Mouse (Mus musculus) ovary, adult 2 months (tissue): ENCODE measurements around the gene Cryl1. TPM values are rescaled to one million over a fixed set of nuclear protein-coding genes. Genes with fewer than 3 reads are reported as not detected.

Source experiments
- polyA plus RNA-seq: library from polyadenylated mRNA; depleted of rRNA; stranded (reverse); fragments of >200 nt; gene quantifications from 2 replicates; pipeline ENCODE4 v1.2.3, GENCODE M21; 2012; rRNA removed

Cryl1 gene
- 52.2 and 81.6 TPM in 2 replicates for polyA plus RNA-seq

GRCm38 (mm10) chr14:57398065-57398757 is at the start of gene Cryl1:
TSS of gene Cryl1 (minus strand) at chr14:57398529.

GRCm38 (mm10) chr14:57423432-57424211 is 25.3 kb upstream of the Cryl1 start, which contains the start of gene Ift88:
TSS of gene Ift88 (plus strand) at chr14:57424062.

Other genes starting within 250 kb of the Cryl1 start
- 6.4 TPM in 2 replicates for gene Ift88, start 25.5 kb upstream of the Cryl1 start, polyA plus RNA-seq
- gene Il17d, start 126.2 kb upstream of the Cryl1 start, polyA plus RNA-seq, result 50.3 and 79.3 TPM in 2 replicates
- gene Eef1akmt1, start 173.1 kb upstream of the Cryl1 start, polyA plus RNA-seq, result 8.1 and 11.8 TPM in 2 replicates